Mouse (Mus musculus) midbrain, postnatal 0 days (tissue): Measurements from ENCODE around the gene Caly. TPM values are rescaled to one million over a fixed set of nuclear protein-coding genes. Genes with fewer than 3 reads are reported as not detected.
A peak's percentile ranks its signal among the peaks of the same experiment; 100 is the strongest.

Source experiments
- ATAC-seq: fragments of 200-750 bp; cut with Nextera tagmentation; 2 replicates; pipeline ENCODE4 v1.8.0; 2017; ENCODE audit warnings: moderate number of reproducible peaks, mild to moderate bottlenecking, moderate TSS enrichment, moderate library complexity; ENCODE audit not compliant: low FRiP score
- DNase-seq: peaks from one replicate; pipeline ENCODE4 v3.0.0-alpha.2; 2015; ENCODE audit warnings: low spot score
- H3K27ac ChIP-seq: fragments of 300-500 bp; sonication (generic); 2 replicates; pipeline ENCODE4 v1.5.1; 2014; ENCODE audit warnings: low read depth, mild to moderate bottlenecking, low read length, mixed read lengths
- H3K27me3 ChIP-seq: fragments of 300-500 bp; sonication (generic); 2 replicates; pipeline ENCODE4 v1.6.1; 2014; ENCODE audit warnings: low read length, control low read depth, mixed read lengths; ENCODE audit not compliant: insufficient read depth
- H3K36me3 ChIP-seq: fragments of 300-500 bp; sonication (generic); 2 replicates; pipeline ENCODE4 v1.6.1; 2014; ENCODE audit warnings: low read length, control low read depth, mixed read lengths; ENCODE audit not compliant: insufficient read depth
- H3K4me1 ChIP-seq: fragments of 300-500 bp; sonication (generic); 2 replicates; pipeline ENCODE4 v1.6.1; 2014; ENCODE audit warnings: mild to moderate bottlenecking, control low read depth, antibody characterized with exemption, low read length, mixed read lengths; ENCODE audit not compliant: insufficient read depth
- H3K4me2 ChIP-seq: fragments of 300-500 bp; sonication (generic); 2 replicates; pipeline ENCODE4 v1.6.1; 2014; ENCODE audit warnings: low read depth, mild to moderate bottlenecking, low read length, mixed read lengths; ENCODE audit not compliant: poor library complexity, severe bottlenecking
- H3K4me3 ChIP-seq: fragments of 300-500 bp; sonication (generic); 2 replicates; pipeline ENCODE4 v1.5.1; 2014; ENCODE audit warnings: low read depth, mild to moderate bottlenecking, low read length, moderate library complexity
- H3K9ac ChIP-seq: fragments of 300-500 bp; sonication (generic); replicated peaks from 2 replicates; pipeline ENCODE4 v1.6.1; 2014; ENCODE audit warnings: mild to moderate bottlenecking, low read length, moderate library complexity, mixed read lengths; ENCODE audit not compliant: poor library complexity, severe bottlenecking
- H3K9me3 ChIP-seq: fragments of 300-500 bp; sonication (generic); 2 replicates; pipeline ENCODE4 v1.6.1; 2016; ENCODE audit warnings: low read length, control low read depth
- CTCF ChIP-seq: IDR thresholded peaks from 2 replicates; pipeline ENCODE4 v1.5.1; 2016; ENCODE audit warnings: antibody characterized with exemption, mild to moderate bottlenecking
- WGBS: fragments of 180-500 bp; shearing (Covaris S2); extraction: QIAGEN DNeasy Blood & Tissue Kit; methylation state at CpG from one replicate; pipeline ENCODE4 v1.1.7; 2014; 5-methylcytosine and 5-hydroxymethylcytosine counted together
- polyA plus RNA-seq: library from polyadenylated mRNA; unstranded; fragments of >200 nt; fragmentation: Nextera tagmentation; extraction: Ambion mirVana; gene quantifications from 2 replicates; pipeline ENCODE4 v1.2.1, GENCODE M21; 2015
- total RNA-seq: library from RNA; depleted of rRNA; stranded (reverse); fragments of >200 nt; gene quantifications from 2 replicates; pipeline ENCODE4 v1.2.3, GENCODE M21; 2014

Gene Caly
- total and polyA plus RNA-seq, 2 experiments from 2014 or later: 435 to 595 TPM

DNA sequence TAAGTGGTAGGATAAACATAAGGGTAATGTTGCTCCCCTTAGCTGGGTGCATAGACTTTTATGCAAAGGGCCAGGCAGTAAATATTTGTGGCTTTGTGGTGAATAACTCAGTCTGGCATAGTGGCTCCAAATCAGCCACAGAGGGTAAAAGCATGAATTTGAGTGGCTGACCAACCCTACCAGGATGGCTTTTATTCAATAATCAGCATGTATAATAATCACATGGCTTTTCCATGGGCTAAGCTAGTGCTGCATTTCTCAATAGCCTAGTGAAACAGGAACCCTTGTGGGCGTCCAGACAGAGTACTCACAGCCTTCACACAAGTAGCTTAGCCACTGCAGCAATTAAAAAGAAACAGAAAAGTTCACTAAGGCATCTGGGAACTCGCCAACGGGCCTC, 29.6 kb upstream of the Caly start:
- TF ChIP-seq CTCF: no peak
- Histone ChIP-seq H3K9me3 (no peaks in the 10 kb centered on the region), H3K4me2 (no peak overlapping the region), H3K4me1 (no peaks in the 10 kb centered on the region), H3K9ac (no peak overlapping the region), H3K36me3 (peaks cover 37% of the 10 kb centered on the region), H3K27ac (no peak overlapping the region), H3K4me3 (no peak overlapping the region), H3K27me3 (no peaks in the 10 kb centered on the region)
- WGBS: 72% methylated on average over 3 of the region's 3 CpGs
- ATAC-seq (no peak), DNase-seq (no peak)

DNA sequence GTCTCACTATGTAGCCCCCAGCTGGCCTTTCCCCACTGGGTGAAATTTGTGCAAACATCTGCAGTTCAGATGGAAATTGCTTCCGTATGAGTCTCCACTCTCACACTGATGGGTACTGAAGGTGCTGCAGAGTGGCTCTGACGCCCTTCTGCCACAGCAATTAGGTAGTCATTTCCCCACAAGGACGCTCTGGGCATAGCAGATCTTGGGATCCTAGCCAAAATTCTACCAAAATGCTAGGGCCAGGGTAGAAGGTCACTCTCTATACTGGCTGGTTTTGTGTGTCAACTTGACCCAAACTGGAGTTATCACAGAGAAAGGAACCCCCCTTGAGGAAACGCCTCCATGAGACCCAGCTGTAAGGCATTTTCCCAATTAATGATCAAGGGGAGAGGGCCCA, 21.7 kb upstream of the Caly start:
- H3K9ac ChIP-seq: no peak overlapping the region
- no peak overlapping the region for H3K27ac ChIP-seq
- no peaks in the 10 kb centered on the region for H3K4me1 ChIP-seq
- WGBS: 87% methylated on average over 4 of the region's 4 CpGs
- H3K27me3 ChIP-seq: no peaks in the 10 kb centered on the region
- no peak for TF ChIP-seq CTCF
- H3K4me2 ChIP-seq: no peak overlapping the region
- no peaks in the 10 kb centered on the region for H3K9me3 ChIP-seq
- DNase-seq: no peak
- no peak overlapping the region for H3K4me3 ChIP-seq
- H3K36me3 ChIP-seq: peaks cover 24% of the 10 kb centered on the region
- no peak for ATAC-seq

DNA sequence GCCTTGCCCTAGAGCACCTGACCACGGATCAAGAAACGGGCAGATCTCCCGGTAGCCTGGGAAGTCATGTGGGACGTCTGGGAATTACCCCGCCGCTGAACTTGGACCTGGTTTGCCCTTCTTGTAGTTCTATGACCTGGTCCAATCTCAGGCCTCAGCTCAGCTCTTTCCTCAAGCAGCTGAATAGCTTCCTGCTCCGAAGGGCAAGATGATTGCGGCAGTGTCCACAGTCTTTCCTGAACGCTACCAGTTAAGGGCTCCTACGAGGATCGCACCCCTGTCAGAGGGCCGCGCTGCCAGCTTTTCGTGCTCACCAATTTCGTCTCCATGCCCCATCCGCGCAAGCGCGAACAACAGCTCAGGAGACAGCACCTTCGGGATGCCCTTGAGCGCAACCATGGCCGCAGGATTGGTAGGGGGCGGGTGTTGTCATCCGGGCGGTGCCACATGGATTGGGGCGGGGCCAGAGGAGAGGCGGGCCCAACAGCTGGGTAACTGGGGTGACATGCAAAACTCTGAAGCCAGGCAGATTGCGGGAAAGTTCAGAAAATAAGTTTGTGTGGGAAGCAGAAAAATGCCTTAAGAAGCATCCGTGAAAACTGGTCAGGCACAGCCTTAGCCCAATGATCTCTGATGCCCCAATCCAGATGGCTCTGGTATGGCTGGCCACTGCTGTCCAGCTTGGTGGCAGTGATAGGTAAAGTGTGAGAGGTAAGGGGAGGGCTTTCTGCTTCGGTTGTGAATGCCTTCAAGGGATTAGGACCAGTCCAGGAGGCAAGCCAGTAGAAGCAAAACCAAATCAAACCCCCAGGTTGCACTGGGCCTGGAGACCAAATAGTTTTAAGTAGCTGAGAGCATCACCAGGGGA, 19.9 kb upstream of the Caly start, which contains the start of gene Fuom:
Gene Fuom (minus strand): TSS at position 449 of the 868 bp plus-strand sequence.
- TF ChIP-seq CTCF: no peak
- ATAC-seq: peak; percentile 80
- peak within 1 kb of the TSS; percentile 48; the same call in 1 of the 2 replicates for H3K27ac ChIP-seq
- 1% methylated on average over 30 of the region's 30 CpGs for WGBS
- peaks cover 15% of the 10 kb centered on the region for H3K36me3 ChIP-seq
- peak; percentile 84 for DNase-seq
- peak within 1 kb of the TSS; percentile 64 for H3K4me2 ChIP-seq
- H3K27me3 ChIP-seq: no peaks in the 10 kb centered on the region
- H3K9me3 ChIP-seq: no peaks in the 10 kb centered on the region
- H3K4me3 ChIP-seq: peak within 1 kb of the TSS; percentile 35
- H3K9ac ChIP-seq: peak within 1 kb of the TSS; percentile 48
- no peaks in the 10 kb centered on the region for H3K4me1 ChIP-seq

DNA sequence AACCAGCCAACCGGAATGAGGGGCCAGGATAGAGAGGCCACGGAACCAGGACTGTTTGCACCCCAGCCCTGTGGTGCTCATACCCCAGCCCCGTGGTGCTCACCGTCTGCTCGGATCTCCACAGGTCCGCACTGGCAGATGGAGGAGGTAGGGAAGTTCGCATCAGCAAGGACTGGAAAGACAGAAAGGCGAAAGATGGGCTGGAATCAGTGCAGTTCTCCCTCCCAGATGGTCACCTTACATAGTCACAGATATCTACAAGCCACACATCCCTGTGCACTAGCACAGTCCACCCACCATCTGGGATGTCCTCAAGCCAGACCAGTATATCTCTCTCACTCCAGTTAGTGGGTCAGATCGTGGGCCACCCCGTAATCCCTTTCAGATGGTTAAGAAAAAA, 19.1 kb upstream of the Caly start:
- no peak for TF ChIP-seq CTCF
- no peaks in the 10 kb centered on the region for H3K4me1 ChIP-seq
- ATAC-seq: no peak
- no peak overlapping the region for H3K27ac ChIP-seq
- no peaks in the 10 kb centered on the region for H3K9me3 ChIP-seq
- 78% methylated on average over 10 of the region's 10 CpGs for WGBS
- H3K9ac ChIP-seq: no peak overlapping the region
- H3K27me3 ChIP-seq: no peaks in the 10 kb centered on the region
- peak overlapping the region; percentile 35 for H3K4me3 ChIP-seq
- no peak for DNase-seq
- H3K36me3 ChIP-seq: peaks cover 13% of the 10 kb centered on the region
- H3K4me2 ChIP-seq: peak overlapping the region; percentile 64

DNA sequence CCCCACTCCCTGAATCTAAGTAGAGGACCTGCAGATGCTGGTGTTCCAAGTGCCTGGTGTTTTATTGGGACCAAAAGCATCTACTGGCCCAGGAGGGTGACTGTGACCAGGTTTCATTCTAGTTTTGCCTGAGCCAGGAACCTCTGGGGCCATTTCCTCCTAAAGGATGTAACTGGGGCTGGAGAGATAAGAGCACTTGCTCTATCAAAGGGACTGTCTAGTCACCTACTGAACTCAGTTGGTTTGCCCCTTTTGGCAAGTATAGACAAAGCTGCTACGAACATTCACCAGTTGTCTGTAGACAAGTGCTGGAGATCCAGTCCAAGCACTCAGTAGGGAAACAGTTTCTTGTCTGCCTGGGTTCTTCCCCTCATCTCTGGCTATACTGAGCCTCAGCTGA, 16.1 kb upstream of the Caly start:
- H3K4me3 ChIP-seq: no peak overlapping the region
- no peak overlapping the region for H3K27ac ChIP-seq
- no peaks in the 10 kb centered on the region for H3K27me3 ChIP-seq
- no peak overlapping the region for H3K9ac ChIP-seq
- peaks cover 4% of the 10 kb centered on the region; the same call in 1 of the 2 replicates for H3K36me3 ChIP-seq
- DNase-seq: no peak
- H3K4me2 ChIP-seq: no peak overlapping the region
- TF ChIP-seq CTCF: no peak
- WGBS: 100% methylated on average over 1 of the region's 1 CpGs
- no peak for ATAC-seq
- H3K9me3 ChIP-seq: no peaks in the 10 kb centered on the region
- no peaks in the 10 kb centered on the region for H3K4me1 ChIP-seq

DNA sequence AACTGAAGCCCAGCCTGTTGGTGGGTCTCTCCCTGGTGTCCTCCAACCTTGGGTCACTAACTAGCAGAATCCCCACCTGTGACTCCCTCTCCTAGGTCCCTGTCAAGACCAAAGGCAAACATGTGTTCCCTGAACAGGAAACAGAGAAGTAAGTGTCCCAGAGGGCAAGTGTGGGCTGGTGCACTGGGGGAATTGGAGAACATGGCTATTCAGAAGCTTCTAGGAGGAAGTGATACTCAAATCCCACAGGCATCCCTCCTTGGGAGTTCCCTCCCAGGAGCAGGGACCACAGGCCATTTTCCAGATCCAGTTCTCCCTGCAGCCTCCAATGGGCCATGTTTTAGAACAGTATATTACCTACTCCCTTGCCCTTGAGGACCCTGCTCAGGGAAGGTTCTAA, 13.7 kb upstream of the Caly start:
- Histone ChIP-seq H3K4me3 (no peak overlapping the region), H3K4me2 (no peak overlapping the region), H3K36me3 (peaks cover 4% of the 10 kb centered on the region; the same call in 1 of the 2 replicates), H3K27ac (no peak overlapping the region), H3K27me3 (no peaks in the 10 kb centered on the region), H3K9me3 (no peaks in the 10 kb centered on the region), H3K4me1 (no peaks in the 10 kb centered on the region), H3K9ac (no peak overlapping the region)
- no peak for TF ChIP-seq CTCF
- no peak for DNase-seq
- ATAC-seq: no peak
